Mouse (Mus musculus) gastrocnemius, postnatal 25 days (tissue): ENCODE measurements around the gene Phlpp1. TPM values are rescaled to one million over a fixed set of nuclear protein-coding genes. Genes with fewer than 3 reads are reported as not detected.

Experiments used
- DNase-seq: peaks from one replicate; pipeline ENCODE4 v3.0.0; 2022
- total RNA-seq, 2 experiments: library from RNA; stranded (reverse); gene quantifications; 1 replicate in 1 of 2; 2 replicates in 1 of 2; pipeline ENCODE4 v1.2.3; 2021

The Phlpp1 gene
- total RNA-seq, 2 experiments from 2014 or later, result 5.4 to 5.7 TPM

GRCm38 (mm10) chr1:106389673-106390072, 218.1 kb downstream of the Phlpp1 start:
- no peak for DNase-seq

- no peak for DNase-seq
Observed at GRCm38 (mm10) chr1:106393072-106393471, 221.5 kb downstream of the Phlpp1 start.

- DNase-seq, result no peak
Observed at GRCm38 (mm10) chr1:106394678-106395077, 223.1 kb downstream of the Phlpp1 start.

- peak; percentile 33 for DNase-seq
Observed at GRCm38 (mm10) chr1:106395476-106395875, 223.9 kb downstream of the Phlpp1 start.

- DNase-seq, result peak; percentile 27
Observed at GRCm38 (mm10) chr1:106400900-106401634, 229.5 kb downstream of the Phlpp1 start.

- no peak for DNase-seq
Observed at GRCm38 (mm10) chr1:106403011-106403501, 231.5 kb downstream of the Phlpp1 start.

- no peak for DNase-seq
Observed at GRCm38 (mm10) chr1:106406852-106407251, 235.3 kb downstream of the Phlpp1 start.

GRCm38 (mm10) chr1:106407963-106408440, 236.4 kb downstream of the Phlpp1 start:
- no peak for DNase-seq

- no peak for DNase-seq
Observed at GRCm38 (mm10) chr1:106410858-106411257, 239.3 kb downstream of the Phlpp1 start.

GRCm38 (mm10) chr1:106425128-106425936, 253.8 kb downstream of the Phlpp1 start:
- DNase-seq, result no peak

- DNase-seq, result no peak
Observed at GRCm38 (mm10) chr1:106428170-106428569, 256.6 kb downstream of the Phlpp1 start.

- DNase-seq, result no peak
Observed at GRCm38 (mm10) chr1:106428580-106428979, 257.0 kb downstream of the Phlpp1 start.

- no peak for DNase-seq
Observed at GRCm38 (mm10) chr1:106433580-106433979, 262.0 kb downstream of the Phlpp1 start.

Other genes with a start within 250 kb of the Phlpp1 start
- gene Zcchc2, start 181.3 kb upstream of the Phlpp1 start, total RNA-seq, result 1 to 10 TPM; 6.0 to 6.6 TPM